Mouse (Mus musculus) ES-E14 (cell line): Measurements from ENCODE around the gene Pcdh9.

Experiments used
- CHD2 ChIP-seq: IDR thresholded peaks from 2 replicates; pipeline ENCODE4 v1.6.1; 2014; ENCODE audit warnings: mild to moderate bottlenecking, low read depth, low read length, inconsistent platforms
- HCFC1 ChIP-seq: IDR thresholded peaks from 2 replicates; pipeline ENCODE4 v1.6.1; 2012; ENCODE audit warnings: low read length, inconsistent platforms, borderline replicate concordance; ENCODE audit not compliant: insufficient read depth
- MAFK ChIP-seq: IDR thresholded peaks from 2 replicates; pipeline ENCODE4 v1.6.1; 2014; ENCODE audit warnings: mild to moderate bottlenecking, low read depth, low read length, inconsistent platforms; ENCODE audit not compliant: insufficient read depth
- ZC3H11A ChIP-seq: IDR thresholded peaks from 2 replicates; pipeline ENCODE4 v1.6.1; 2012; ENCODE audit warnings: low read depth, mild to moderate bottlenecking, inconsistent platforms, low read length, borderline replicate concordance
- ZNF384 ChIP-seq: IDR thresholded peaks from 2 replicates; pipeline ENCODE4 v1.6.1; 2012; ENCODE audit warnings: low read depth, low read length, inconsistent platforms

- no peak for TF ChIP-seq ZC3H11A
- no peak for TF ChIP-seq MAFK
- no peak for TF ChIP-seq CHD2
- TF ChIP-seq HCFC1, result no peak
- no peak for TF ChIP-seq ZNF384
Observed at GRCm38 (mm10) chr14:93523430-93523829, 367.0 kb downstream of the Pcdh9 start.
